Mouse (Mus musculus) forebrain, embryonic 11.5 days (tissue): Measurements from ENCODE around the gene Rnh1. TPM values are rescaled to one million over a fixed set of nuclear protein-coding genes. Genes with fewer than 3 reads are reported as not detected.
A peak's percentile ranks its signal among the peaks of the same experiment; 100 is the strongest.

Experiments
- ATAC-seq: fragments of 200-750 bp; cut with Nextera tagmentation; replicated peaks from 2 replicates; pipeline ENCODE4 v1.8.0; 2017; ENCODE audit warnings: moderate TSS enrichment; ENCODE audit not compliant: low FRiP score
- DNase-seq: peaks from one replicate; pipeline ENCODE4 v3.0.0-alpha.2; 2017; ENCODE audit warnings: low spot score
- H3K27ac ChIP-seq: fragments of 300-500 bp; sonication (generic); 2 replicates; pipeline ENCODE4 v1.5.1; 2014; ENCODE audit warnings: low read depth, low read length
- H3K27me3 ChIP-seq: fragments of 300-500 bp; sonication (generic); 2 replicates; pipeline ENCODE4 v1.6.1; 2014; ENCODE audit warnings: mild to moderate bottlenecking, low read length, mixed read lengths; ENCODE audit not compliant: control insufficient read depth, insufficient read depth
- H3K36me3 ChIP-seq: fragments of 300-500 bp; sonication (generic); 2 replicates; pipeline ENCODE4 v1.6.1; 2014; ENCODE audit warnings: mild to moderate bottlenecking, low read length, moderate library complexity, mixed read lengths; ENCODE audit not compliant: control insufficient read depth, insufficient read depth
- H3K4me1 ChIP-seq: fragments of 300-500 bp; sonication (generic); replicated peaks from 2 replicates; pipeline ENCODE4 v1.6.1; 2014; ENCODE audit warnings: low read length, mixed read lengths; ENCODE audit not compliant: control insufficient read depth, insufficient read depth
- H3K4me2 ChIP-seq: fragments of 300-500 bp; sonication (generic); 2 replicates; pipeline ENCODE4 v1.6.1; 2014; ENCODE audit warnings: low read depth, mild to moderate bottlenecking, low read length, moderate library complexity, mixed read lengths; ENCODE audit not compliant: severe bottlenecking
- H3K4me3 ChIP-seq: fragments of 300-500 bp; sonication (generic); 2 replicates; pipeline ENCODE4 v1.5.1; 2014; ENCODE audit warnings: low read depth, low read length
- H3K9ac ChIP-seq: fragments of 300-500 bp; sonication (generic); 2 replicates; pipeline ENCODE4 v1.6.1; 2014; ENCODE audit warnings: low read length
- H3K9me3 ChIP-seq: fragments of 300-500 bp; sonication (generic); 2 replicates; pipeline ENCODE4 v1.6.1; 2016; ENCODE audit warnings: low read length, mixed read lengths; ENCODE audit not compliant: control insufficient read depth
- WGBS: fragments of 180-500 bp; shearing (Covaris S2); extraction: QIAGEN DNeasy Blood & Tissue Kit; methylation state at CpG from one replicate; pipeline ENCODE4 v1.1.7; 2014; 5-methylcytosine and 5-hydroxymethylcytosine counted together
- polyA plus RNA-seq: library from polyadenylated mRNA; unstranded; fragments of >200 nt; fragmentation: Nextera tagmentation; extraction: Ambion mirVana; gene quantifications from 2 replicates; pipeline ENCODE4 v1.2.1, GENCODE M21; 2014

The Rnh1 gene
- polyA plus RNA-seq, 1 experiment from 2014 or later: 56.7 TPM

DNA sequence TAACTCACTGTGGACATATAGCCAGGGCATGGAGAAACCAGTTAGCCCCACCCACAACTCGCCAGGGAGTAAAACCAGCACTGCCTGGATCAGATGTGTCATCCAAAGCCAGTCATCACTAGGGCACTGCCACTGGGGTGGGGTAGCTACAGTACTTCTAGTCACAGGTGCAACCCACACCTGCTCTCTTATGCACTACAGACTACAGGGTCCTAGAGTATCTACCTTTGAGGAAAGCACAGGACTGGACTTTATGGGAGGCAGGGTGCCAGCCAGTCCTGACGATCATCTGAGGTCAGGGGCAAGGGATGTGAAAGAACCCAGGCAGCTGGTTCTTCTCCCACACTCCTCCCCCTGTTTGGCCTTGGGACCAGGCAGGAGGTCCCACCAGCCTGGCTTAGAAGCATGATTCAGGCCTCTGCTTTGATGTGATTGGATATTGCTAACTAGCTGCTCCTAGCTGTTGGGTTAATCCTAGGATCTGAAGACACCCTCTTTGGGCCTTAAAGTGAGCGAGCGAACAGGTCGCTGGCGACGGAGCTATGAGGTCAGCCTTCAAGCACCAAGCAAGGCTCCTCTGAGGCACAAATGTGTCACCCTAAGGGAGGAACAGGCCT, 4.6 kb downstream of the Rnh1 start:
- Histone ChIP-seq H3K9me3 (no peaks in the 10 kb centered on the region), H3K36me3 (no peaks in the 10 kb centered on the region), H3K4me2 (peak overlapping the region; percentile 63), H3K4me1 (peaks cover 16% of the 10 kb centered on the region; the same call in 1 of the 2 replicates), H3K9ac (peak overlapping the region; percentile 69), H3K27ac (no peak overlapping the region), H3K4me3 (peak overlapping the region; percentile 33), H3K27me3 (no peaks in the 10 kb centered on the region)
- no peak for ATAC-seq
- WGBS: 24% methylated on average over 7 of the region's 7 CpGs
- DNase-seq: no peak

DNA sequence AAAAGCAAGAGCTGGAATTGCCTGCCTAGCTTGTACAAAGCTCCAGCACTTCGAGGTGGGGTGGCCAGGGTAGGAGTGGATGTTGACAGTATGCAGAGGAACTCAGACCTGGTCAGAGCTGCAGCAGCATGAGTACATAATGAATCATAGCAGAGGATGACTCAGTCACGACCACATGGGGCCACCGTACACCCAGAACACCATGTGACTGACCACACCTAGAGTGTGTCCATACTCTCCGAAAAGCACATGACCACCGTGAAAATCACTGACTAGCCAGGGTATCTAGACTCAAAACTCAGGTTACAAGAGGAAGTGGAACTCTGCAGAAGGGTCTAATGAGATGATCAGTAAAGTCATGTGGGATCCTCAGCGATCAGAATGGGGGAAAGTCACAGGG, 7.8 kb downstream of the Rnh1 start:
- H3K4me1 ChIP-seq: peaks cover 14% of the 10 kb centered on the region; the same call in 1 of the 2 replicates
- 91% methylated on average over 6 of the region's 6 CpGs for WGBS
- no peaks in the 10 kb centered on the region; the same call in 1 of the 2 replicates for H3K36me3 ChIP-seq
- H3K4me3 ChIP-seq: no peak overlapping the region
- H3K4me2 ChIP-seq: no peak overlapping the region
- no peaks in the 10 kb centered on the region for H3K27me3 ChIP-seq
- ATAC-seq: no peak
- no peak overlapping the region for H3K9ac ChIP-seq
- H3K9me3 ChIP-seq: no peaks in the 10 kb centered on the region
- H3K27ac ChIP-seq: no peak overlapping the region
- DNase-seq: no peak

DNA sequence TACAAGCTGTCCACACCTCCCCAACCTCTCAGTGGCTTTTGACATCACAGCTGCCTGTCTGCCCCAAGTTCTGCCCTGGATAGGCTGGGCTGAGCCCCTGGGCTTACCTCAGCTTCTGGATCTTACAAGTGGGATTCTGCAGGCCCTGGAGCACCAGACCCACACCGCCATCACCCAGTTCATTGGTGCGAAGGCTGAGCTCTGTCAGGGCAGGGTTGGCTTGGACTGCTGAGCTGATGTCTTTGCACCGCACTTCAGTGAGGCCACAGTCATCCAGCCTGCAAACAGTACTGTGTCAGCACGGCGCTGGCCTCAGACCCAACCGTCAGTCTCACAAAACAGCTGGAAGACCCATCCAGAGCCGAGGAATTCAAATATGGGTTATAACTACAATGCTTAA, 8.3 kb downstream of the Rnh1 start:
- ATAC-seq: no peak
- no peaks in the 10 kb centered on the region; the same call in 1 of the 2 replicates for H3K36me3 ChIP-seq

DNA sequence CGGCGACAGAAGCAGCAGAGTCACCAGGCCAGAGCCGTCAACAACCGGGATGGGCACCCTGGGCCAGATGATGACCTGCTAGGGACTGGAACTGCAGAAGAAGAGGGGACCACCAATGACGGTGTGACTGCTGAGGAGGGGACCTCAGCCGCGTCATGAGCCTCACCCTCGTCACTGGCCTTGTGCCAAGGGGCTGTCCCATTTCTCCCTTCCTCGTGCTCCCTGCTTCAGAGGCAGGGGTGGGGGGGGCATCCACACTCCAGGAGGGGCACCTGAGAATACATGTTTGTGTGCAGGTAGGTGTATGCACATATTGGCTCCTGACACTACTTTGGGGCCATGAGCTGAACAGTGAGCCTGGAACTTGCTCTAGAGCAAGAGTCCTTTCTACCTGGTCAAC, 17.3 kb downstream of the Rnh1 start:
- no peak overlapping the region for H3K27ac ChIP-seq
- no peak overlapping the region for H3K9ac ChIP-seq
- ATAC-seq (no peak), DNase-seq (no peak)
- no peak overlapping the region for H3K4me3 ChIP-seq
- H3K9me3 ChIP-seq: no peaks in the 10 kb centered on the region
- no peaks in the 10 kb centered on the region for H3K4me1 ChIP-seq
- no peak overlapping the region for H3K4me2 ChIP-seq
- H3K36me3 ChIP-seq: peaks cover 3% of the 10 kb centered on the region; the same call in 1 of the 2 replicates
- H3K27me3 ChIP-seq: no peaks in the 10 kb centered on the region
- 93% methylated on average over 9 of the region's 9 CpGs for WGBS

More for the DNA sequence above, 8.3 kb downstream of the Rnh1 start:
- Histone ChIP-seq H3K4me2 (no peak overlapping the region), H3K4me1 (peaks cover 14% of the 10 kb centered on the region; the same call in 1 of the 2 replicates), H3K9me3 (no peaks in the 10 kb centered on the region), H3K4me3 (no peak overlapping the region), H3K27me3 (no peaks in the 10 kb centered on the region), H3K27ac (no peak overlapping the region), H3K9ac (no peak overlapping the region)
- 93% methylated on average over 7 of the region's 7 CpGs for WGBS
- DNase-seq: no peak

DNA sequence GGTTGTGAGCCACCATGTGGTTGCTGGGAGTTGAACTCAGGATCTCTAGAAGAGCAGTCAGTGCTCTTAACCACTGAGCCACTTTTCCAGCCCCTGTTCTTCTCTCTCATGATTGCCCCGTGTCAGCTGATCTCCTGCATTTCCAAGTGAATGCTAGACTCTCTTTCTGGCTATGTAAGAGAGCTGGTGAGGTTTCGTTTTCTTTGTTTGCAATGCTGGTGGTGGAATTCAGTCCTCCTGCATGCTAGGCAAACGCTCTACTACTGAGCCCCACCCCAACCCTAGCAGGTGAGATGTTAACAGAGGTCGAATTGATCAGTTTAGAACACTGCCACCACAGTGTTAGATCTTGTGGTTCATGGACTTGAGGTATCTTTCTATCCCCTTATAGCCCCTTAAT, 24.0 kb downstream of the Rnh1 start:
- H3K9me3 ChIP-seq: no peaks in the 10 kb centered on the region
- no peak overlapping the region for H3K4me3 ChIP-seq
- no peaks in the 10 kb centered on the region for H3K4me1 ChIP-seq
- H3K36me3 ChIP-seq: no peaks in the 10 kb centered on the region; the same call in 1 of the 2 replicates
- no peak overlapping the region for H3K27ac ChIP-seq
- no peak for ATAC-seq
- 83% methylated on average over 4 of the region's 4 CpGs for WGBS
- H3K9ac ChIP-seq: no peak overlapping the region
- no peaks in the 10 kb centered on the region for H3K27me3 ChIP-seq
- no peak for DNase-seq
- no peak overlapping the region for H3K4me2 ChIP-seq

DNA sequence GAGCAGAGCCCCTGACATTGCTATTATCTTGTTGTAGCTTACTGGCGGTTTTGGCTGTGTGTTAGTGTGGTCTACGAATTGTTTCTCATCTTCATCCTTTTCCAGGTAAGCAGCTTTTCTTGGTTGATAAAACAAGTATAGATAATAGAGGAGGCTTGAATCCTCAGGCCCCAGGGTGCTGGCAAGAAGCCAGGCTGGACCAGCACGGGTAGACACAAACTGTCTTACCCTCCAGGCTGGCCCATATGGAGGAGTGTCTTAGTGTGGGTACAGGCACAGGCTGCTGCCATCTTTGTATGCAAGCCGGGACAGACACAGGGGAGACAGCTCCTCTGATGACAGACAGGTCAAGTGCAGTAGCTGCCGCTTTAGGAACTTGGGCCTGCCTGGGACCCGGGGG, 25.6 kb downstream of the Rnh1 start:
- H3K4me1 ChIP-seq: no peaks in the 10 kb centered on the region
- WGBS: 91% methylated on average over 6 of the region's 6 CpGs
- H3K4me3 ChIP-seq: no peak overlapping the region
- DNase-seq (no peak), ATAC-seq (no peak)
- no peaks in the 10 kb centered on the region for H3K9me3 ChIP-seq
- no peaks in the 10 kb centered on the region for H3K27me3 ChIP-seq
- H3K27ac ChIP-seq: no peak overlapping the region
- H3K9ac ChIP-seq: no peak overlapping the region
- H3K36me3 ChIP-seq: no peaks in the 10 kb centered on the region; the same call in 1 of the 2 replicates
- no peak overlapping the region for H3K4me2 ChIP-seq

DNA sequence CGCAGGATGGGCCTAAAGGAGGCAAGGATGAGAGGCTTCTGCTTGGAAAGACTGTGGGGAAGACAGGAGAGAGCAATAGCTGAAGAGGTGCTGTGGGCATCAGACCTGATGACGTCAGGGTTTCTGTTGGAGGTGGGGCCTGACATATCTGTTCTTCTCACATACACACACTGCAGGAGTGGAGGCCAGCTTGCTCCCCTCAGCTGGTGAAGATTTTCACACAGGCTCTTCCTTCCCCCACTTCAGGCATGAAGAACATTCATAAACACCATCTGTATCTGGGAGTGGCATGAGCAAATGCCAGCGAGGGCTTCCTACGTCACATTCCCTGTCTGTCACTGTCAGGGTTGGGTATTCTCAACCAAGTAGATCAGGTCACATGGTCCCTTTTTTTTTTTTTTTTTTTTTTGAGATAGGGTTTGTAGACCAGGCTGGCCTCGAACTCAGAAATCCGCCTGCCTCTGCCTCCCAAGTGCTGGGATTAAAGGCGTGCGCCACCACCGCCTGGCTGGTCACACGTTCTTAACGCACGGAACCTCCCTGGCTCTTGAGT, 26.5 kb downstream of the Rnh1 start:
- WGBS: 96% methylated on average over 12 of the region's 12 CpGs
- DNase-seq: no peak
- no peak for ATAC-seq
- no peak overlapping the region for H3K4me3 ChIP-seq
- no peaks in the 10 kb centered on the region for H3K9me3 ChIP-seq
- no peak overlapping the region for H3K9ac ChIP-seq
- no peaks in the 10 kb centered on the region; the same call in 1 of the 2 replicates for H3K36me3 ChIP-seq
- no peaks in the 10 kb centered on the region for H3K4me1 ChIP-seq
- H3K4me2 ChIP-seq: no peak overlapping the region
- no peak overlapping the region for H3K27ac ChIP-seq
- H3K27me3 ChIP-seq: no peaks in the 10 kb centered on the region

DNA sequence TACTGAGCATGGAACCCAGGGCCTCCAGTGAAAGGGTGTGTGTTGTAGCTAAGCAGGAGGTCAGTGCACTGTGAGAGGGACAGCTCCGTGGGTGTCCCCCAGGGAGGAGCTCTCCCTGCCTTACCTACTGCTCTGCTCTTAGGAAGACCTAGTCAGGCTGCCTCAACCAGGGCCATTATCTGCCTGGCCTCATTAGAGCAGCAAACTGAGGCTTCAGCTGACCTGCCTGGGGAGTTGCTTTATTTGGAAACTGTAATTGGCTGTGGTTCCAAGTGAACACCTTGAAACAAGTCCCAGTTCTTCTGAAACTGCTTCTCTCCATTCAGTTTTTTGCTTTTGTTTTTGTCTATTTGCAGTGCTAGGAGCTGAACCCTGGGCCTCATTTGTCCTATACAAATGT, 27.3 kb downstream of the Rnh1 start:
- no peaks in the 10 kb centered on the region; the same call in 1 of the 2 replicates for H3K36me3 ChIP-seq

DNA sequence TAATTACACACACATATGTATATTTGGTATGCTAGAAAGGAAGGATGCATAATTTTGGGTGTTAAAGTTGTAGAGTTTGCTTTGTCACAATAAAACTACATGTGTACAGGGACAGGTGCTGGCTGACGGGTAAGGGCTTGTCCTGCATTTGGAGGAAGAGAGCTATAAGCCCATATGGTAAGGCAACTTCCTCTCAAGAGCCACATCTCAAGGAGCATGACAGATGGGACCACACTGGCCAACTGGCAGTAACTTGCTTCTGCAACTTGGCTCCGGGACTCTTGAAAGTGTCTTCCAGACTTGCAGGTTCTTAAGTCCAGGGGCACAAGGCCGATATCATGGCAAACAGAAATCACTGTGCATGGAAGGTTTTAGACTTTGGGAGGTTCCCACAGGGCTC, 28.0 kb downstream of the Rnh1 start:
- H3K9me3 ChIP-seq: no peaks in the 10 kb centered on the region
- 91% methylated on average over 3 of the region's 3 CpGs for WGBS
- H3K9ac ChIP-seq: no peak overlapping the region
- no peaks in the 10 kb centered on the region; the same call in 1 of the 2 replicates for H3K36me3 ChIP-seq
- no peak for DNase-seq
- H3K4me2 ChIP-seq: no peak overlapping the region
- ATAC-seq: no peak
- H3K27ac ChIP-seq: no peak overlapping the region
- H3K4me1 ChIP-seq: no peaks in the 10 kb centered on the region
- no peaks in the 10 kb centered on the region for H3K27me3 ChIP-seq
- H3K4me3 ChIP-seq: no peak overlapping the region

More for the DNA sequence above, 27.3 kb downstream of the Rnh1 start:
- no peak overlapping the region for H3K27ac ChIP-seq
- 64% methylated on average over 1 of the region's 1 CpGs for WGBS
- no peak overlapping the region for H3K9ac ChIP-seq
- no peak for ATAC-seq
- H3K4me3 ChIP-seq: no peak overlapping the region
- H3K4me2 ChIP-seq: no peak overlapping the region
- no peaks in the 10 kb centered on the region for H3K9me3 ChIP-seq
- no peak for DNase-seq
- no peaks in the 10 kb centered on the region for H3K4me1 ChIP-seq
- H3K27me3 ChIP-seq: no peaks in the 10 kb centered on the region
